Mouse (Mus musculus): ENCODE data around the gene Ttll11. TPM values are rescaled to one million over a fixed set of nuclear protein-coding genes. Genes with fewer than 3 reads are reported as not detected.

Ttll11 gene
- total RNA-seq, 2 experiments from 2014 or later: not detected

- ATAC-seq (replicated peaks; ENCODE audit: low FRiP score, poor library complexity, severe bottlenecking): no peak
Observed at GRCm38 (mm10) chr2:35715485-35715884, 264.2 kb downstream of the Ttll11 start.

GRCm38 (mm10) chr2:35714742-35715167 is 265.0 kb downstream of the Ttll11 start:
- no peak for ATAC-seq (replicated peaks; ENCODE audit: low FRiP score, poor library complexity, severe bottlenecking)

DNA sequence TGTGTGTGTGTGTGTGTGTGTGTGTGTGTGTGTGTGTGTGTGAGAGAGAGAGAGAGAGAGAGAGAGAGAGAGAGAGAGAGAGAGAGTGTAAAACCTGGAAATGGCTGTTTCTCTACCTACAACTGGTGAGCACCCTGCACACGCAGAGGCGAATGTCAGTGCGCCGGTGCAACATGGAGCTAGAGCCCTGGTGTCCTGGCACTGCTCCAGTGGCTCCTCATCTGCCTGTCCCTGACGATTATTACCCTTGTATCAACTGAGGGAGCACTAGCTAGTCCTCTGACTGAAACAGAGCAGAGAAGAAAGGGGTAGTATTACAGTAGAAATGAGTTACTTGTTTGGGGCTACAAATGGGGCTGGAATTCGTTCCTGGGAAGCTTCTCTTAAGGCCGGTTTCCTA is 266.3 kb downstream of the Ttll11 start:
- no peak for ATAC-seq (replicated peaks; ENCODE audit: low FRiP score, poor library complexity, severe bottlenecking)

- no peak for ATAC-seq (replicated peaks; ENCODE audit: low FRiP score, poor library complexity, severe bottlenecking)
Observed at GRCm38 (mm10) chr2:35712611-35713010, 267.1 kb downstream of the Ttll11 start.

- no peak for ATAC-seq (replicated peaks; ENCODE audit: low FRiP score, poor library complexity, severe bottlenecking)
Observed at GRCm38 (mm10) chr2:35703241-35703640, 276.5 kb downstream of the Ttll11 start.

DNA sequence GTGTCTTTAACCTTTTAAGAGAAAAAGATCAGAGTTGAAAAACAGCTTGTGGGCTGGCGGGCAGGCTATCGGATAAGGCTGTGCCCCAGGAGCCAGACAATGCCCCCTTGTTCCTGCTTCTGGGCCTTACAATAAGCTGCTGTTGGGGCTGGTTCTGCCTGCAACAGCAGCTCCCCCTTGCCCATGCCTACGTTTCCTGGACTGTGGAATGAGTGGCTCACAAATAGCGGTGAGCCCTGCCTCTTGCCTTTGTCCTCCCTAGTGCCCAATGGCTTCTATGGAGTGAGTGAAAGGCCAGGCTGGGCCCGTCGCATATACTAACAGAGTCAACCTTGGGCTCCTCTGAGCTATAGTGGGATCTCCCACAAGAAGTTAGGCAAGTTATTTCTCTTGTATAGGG is 277.1 kb downstream of the Ttll11 start:
- no peak for ATAC-seq (replicated peaks; ENCODE audit: low FRiP score, poor library complexity, severe bottlenecking)

DNA sequence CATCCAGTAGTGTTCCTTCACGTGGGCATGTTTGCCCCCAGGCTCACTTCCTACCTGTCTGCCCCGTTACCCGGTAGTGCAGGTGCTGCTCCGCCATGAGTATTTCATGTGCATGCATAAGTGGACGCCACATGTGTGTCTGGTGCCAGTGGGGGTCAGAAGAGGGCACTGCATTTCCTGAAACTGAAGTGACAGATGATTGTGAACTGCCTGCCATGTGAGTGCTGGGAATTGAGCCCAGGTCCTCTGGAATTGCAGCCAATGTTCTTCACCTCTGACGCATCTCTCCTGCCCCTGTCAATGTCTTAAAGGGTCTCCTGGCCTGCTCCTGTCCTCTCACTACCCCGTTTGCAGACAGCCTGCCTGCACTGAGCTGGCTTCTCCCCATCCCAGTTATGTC is 277.7 kb downstream of the Ttll11 start:
- ATAC-seq (replicated peaks; ENCODE audit: low FRiP score, poor library complexity, severe bottlenecking): no peak

Other genes with a start within 250 kb of the Ttll11 start
- 16.9 and 28.4 TPM in 2 replicates for gene Ndufa8, start 69.5 kb upstream of the Ttll11 start, total RNA-seq (2015; ENCODE audit: low replicate concordance)
- 6.5 and 9.3 TPM in 2 replicates for gene Ndufa8, start 69.5 kb upstream of the Ttll11 start, total RNA-seq (2017; ENCODE audit: low replicate concordance)
- not detected in 2 replicates for gene Morn5, start 69.5 kb upstream of the Ttll11 start, total RNA-seq (2015; ENCODE audit: low replicate concordance)
- gene Morn5, start 69.5 kb upstream of the Ttll11 start, total RNA-seq (2017; ENCODE audit: low replicate concordance): not detected in 2 replicates
- gene Lhx6, start 125.5 kb upstream of the Ttll11 start, total RNA-seq (2015; ENCODE audit: low replicate concordance): not detected in 2 replicates
- gene Lhx6, start 125.5 kb upstream of the Ttll11 start, total RNA-seq (2017; ENCODE audit: low replicate concordance): not detected in 2 replicates
- 3.3 and 6.7 TPM in 2 replicates for gene Mrrf, start 156.5 kb upstream of the Ttll11 start, total RNA-seq (2015; ENCODE audit: low replicate concordance)
- gene Mrrf, start 156.5 kb upstream of the Ttll11 start, total RNA-seq (2017; ENCODE audit: low replicate concordance): 6.9 and 11.8 TPM in 2 replicates
- gene Rbm18, start 156.9 kb upstream of the Ttll11 start, total RNA-seq (2015; ENCODE audit: low replicate concordance): 13.1 and 18.2 TPM in 2 replicates
- 19.0 and 20.5 TPM in 2 replicates for gene Rbm18, start 156.9 kb upstream of the Ttll11 start, total RNA-seq (2017; ENCODE audit: low replicate concordance)